Mouse (Mus musculus) lung, postnatal 36 days (tissue): ENCODE measurements around the gene Cox4i2.

ENCODE experiments used
- DNase-seq: peaks from one replicate; pipeline ENCODE4 v3.0.0; 2022; ENCODE audit warnings: mixed read lengths

Cox4i2 gene

GRCm38 (mm10) chr2:152803081-152803480, 49.1 kb downstream of the Cox4i2 start:
- no peak for DNase-seq

- DNase-seq, result peak; percentile 66
These were observed 50.6 kb downstream of the Cox4i2 start for GRCm38 (mm10) chr2:152804408-152805110.

- DNase-seq, result no peak
These were observed 51.1 kb downstream of the Cox4i2 start for GRCm38 (mm10) chr2:152805111-152805490.

GRCm38 (mm10) chr2:152806037-152806436, 52.1 kb downstream of the Cox4i2 start:
- peak; percentile 83 for DNase-seq

- DNase-seq, result no peak
These were observed 54.2 kb downstream of the Cox4i2 start for GRCm38 (mm10) chr2:152808178-152808577.

- DNase-seq, result peak; percentile 70
These were observed 56.4 kb downstream of the Cox4i2 start for GRCm38 (mm10) chr2:152810158-152810941.

GRCm38 (mm10) chr2:152811336-152812165, 57.6 kb downstream of the Cox4i2 start:
- no peak for DNase-seq

GRCm38 (mm10) chr2:152813232-152813631, 59.3 kb downstream of the Cox4i2 start:
- no peak for DNase-seq

GRCm38 (mm10) chr2:152814213-152814874, 60.4 kb downstream of the Cox4i2 start:
- peak; percentile 67 for DNase-seq
